Mouse (Mus musculus): ENCODE data around the gene Cct5. TPM values are rescaled to one million over a fixed set of nuclear protein-coding genes. Genes with fewer than 3 reads are reported as not detected.
A peak's percentile ranks its signal among the peaks of the same experiment; 100 is the strongest.

The Cct5 gene
- total RNA-seq, 4 experiments from 2014 or later = 123 to 130 (median 127) TPM

- DNase-seq (ENCODE audit: low spot score) = no peak
Measured at GRCm38 (mm10) chr15:31565184-31565583, 36.4 kb downstream of the Cct5 start, which contains the start of gene Cmbl. TSS of gene Cmbl (plus strand) at chr15:31565389.

GRCm38 (mm10) chr15:31563577-31564546, 37.7 kb downstream of the Cct5 start:
- DNase-seq (ENCODE audit: low spot score) = no peak

- DNase-seq (ENCODE audit: low spot score) = no peak
Measured at GRCm38 (mm10) chr15:31562847-31563246, 38.8 kb downstream of the Cct5 start.

- no peak for DNase-seq (ENCODE audit: low spot score)
Measured at GRCm38 (mm10) chr15:31561976-31562375, 39.6 kb downstream of the Cct5 start.

GRCm38 (mm10) chr15:31561390-31561789, 40.2 kb downstream of the Cct5 start:
- DNase-seq (ENCODE audit: low spot score) = no peak

GRCm38 (mm10) chr15:31554855-31555254, 46.7 kb downstream of the Cct5 start:
- no peak for DNase-seq (ENCODE audit: low spot score)

- no peak for DNase-seq (ENCODE audit: low spot score)
Measured at GRCm38 (mm10) chr15:31550381-31550780, 51.2 kb downstream of the Cct5 start.

GRCm38 (mm10) chr15:31547421-31547820, 54.2 kb downstream of the Cct5 start:
- DNase-seq (ENCODE audit: low spot score) = no peak

GRCm38 (mm10) chr15:31546291-31546690, 55.3 kb downstream of the Cct5 start:
- DNase-seq (ENCODE audit: low spot score) = no peak

GRCm38 (mm10) chr15:31545058-31545457, 56.5 kb downstream of the Cct5 start:
- no peak for DNase-seq (ENCODE audit: low spot score)

GRCm38 (mm10) chr15:31543246-31543645, 58.4 kb downstream of the Cct5 start:
- peak; percentile 36 for DNase-seq (ENCODE audit: low spot score)

GRCm38 (mm10) chr15:31542013-31542958, 59.3 kb downstream of the Cct5 start:
- DNase-seq (ENCODE audit: low spot score) = no peak

Other genes starting within 250 kb of the Cct5 start
- 10 to 100 TPM; 26.4 to 31.4 (median 29.1) TPM for gene Ankrd33b, start 234.1 kb downstream of the Cct5 start, total RNA-seq (2022)
- under 1 TPM in 2 of 4 experiments, not detected in 2; 0.28 to 0.57 TPM for gene Ropn1l, start 148.1 kb downstream of the Cct5 start, total RNA-seq (2022)
- 100 to 1,000 TPM; 112 to 123 (median 116) TPM for gene March6, start 70.8 kb downstream of the Cct5 start, total RNA-seq (2022)
- 10 to 100 TPM; 31.4 to 42.1 (median 34.4) TPM for gene Cmbl, start 36.4 kb downstream of the Cct5 start, total RNA-seq (2022)
- gene Fam173b, start within 50 bp of the Cct5 start, total RNA-seq (2022) = 10 to 100 TPM; 17.2 to 22.2 (median 20.3) TPM

All from heart, adult 8-10 months (tissue).